Mouse (Mus musculus) MEL (cell line): ENCODE data around the gene Gtf2a1. TPM values are rescaled to one million over a fixed set of nuclear protein-coding genes. Genes with fewer than 3 reads are reported as not detected.

ENCODE experiments used
- DNase-seq: peaks from one replicate; pipeline ENCODE4 v3.0.0; 2011; ENCODE audit warnings: low read depth, low spot score
- H3K27ac ChIP-seq: 2 replicates; pipeline ENCODE4 v1.5.1; 2012; ENCODE audit warnings: low read depth, mild to moderate bottlenecking, control low read depth, low read length, moderate library complexity; ENCODE audit not compliant: control insufficient read depth
- H3K27me3 ChIP-seq, 2 experiments: fragments of 150-350 bp in 1 of 2; sonication (generic) in 1 of 2; 2 replicates each; pipeline ENCODE4 v1.6.1; 2012; ENCODE audit warnings: low read length in 2 of 2, mild to moderate bottlenecking in 2 of 2, improper control_type of control experiment in 1 of 2, moderate library complexity in 1 of 2; ENCODE audit not compliant: insufficient read depth in 2 of 2, control insufficient read depth in 1 of 2
- H3K36me3 ChIP-seq, 2 experiments: 2 replicates each; pipeline ENCODE4 v1.6.1; 2012 to 2014; ENCODE audit warnings: low read length in 2 of 2, improper control_type of control experiment in 1 of 2, inconsistent platforms in 1 of 2, mild to moderate bottlenecking in 1 of 2; ENCODE audit not compliant: insufficient read depth in 2 of 2, control insufficient read depth in 1 of 2
- H3K4me1 ChIP-seq, 2 experiments: fragments of 150-350 bp in 1 of 2; sonication (generic) in 1 of 2; 2 replicates each; pipeline ENCODE4 v1.6.1; 2012; ENCODE audit warnings: low read length in 2 of 2, improper control_type of control experiment in 1 of 2, mild to moderate bottlenecking in 1 of 2; ENCODE audit not compliant: insufficient read depth in 2 of 2, control insufficient read depth in 1 of 2
- H3K4me3 ChIP-seq, 2 experiments: fragments of 150-350 bp in 1 of 2; sonication (generic) in 1 of 2; 2 replicates each; pipeline ENCODE4 v1.5.1; 2012; ENCODE audit warnings: low read depth in 2 of 2, low read length in 2 of 2, mild to moderate bottlenecking in 2 of 2, moderate library complexity in 2 of 2, control low read depth in 1 of 2, improper control_type of control experiment in 1 of 2; ENCODE audit not compliant: control insufficient read depth in 1 of 2, insufficient read depth in 1 of 2
- H3K79me2 ChIP-seq: 2 replicates; pipeline ENCODE4 v1.6.1; 2012; ENCODE audit warnings: mild to moderate bottlenecking, low read length, moderate library complexity; ENCODE audit not compliant: control insufficient read depth, poor library complexity, insufficient read depth
- H3K9ac ChIP-seq: 2 replicates; pipeline ENCODE4 v1.6.1; 2012; ENCODE audit warnings: low read depth, mild to moderate bottlenecking, control low read depth, low read length, moderate library complexity; ENCODE audit not compliant: control insufficient read depth, poor library complexity, severe bottlenecking
- H3K9me3 ChIP-seq: fragments of 150-350 bp; sonication (generic); replicated peaks from 2 replicates; pipeline ENCODE4 v1.6.1; 2012; ENCODE audit warnings: mild to moderate bottlenecking, low read length, improper control_type of control experiment, moderate library complexity; ENCODE audit not compliant: insufficient read depth
- BHLHE40 ChIP-seq: IDR thresholded peaks from 2 replicates; pipeline ENCODE4 v1.6.1; 2012; ENCODE audit warnings: low read depth, mild to moderate bottlenecking, inconsistent platforms, low read length, improper control_type of control experiment, borderline replicate concordance
- CHD1 ChIP-seq: IDR thresholded peaks from 2 replicates; pipeline ENCODE4 v1.6.1; 2012; ENCODE audit warnings: low read depth, mild to moderate bottlenecking, inconsistent platforms, low read length, improper control_type of control experiment
- CHD2 ChIP-seq: IDR thresholded peaks from 2 replicates; pipeline ENCODE4 v1.6.1; 2011; ENCODE audit warnings: low read length, improper control_type of control experiment
- CTCF ChIP-seq, 3 experiments: IDR thresholded peaks in 2 of 3; conservative IDR thresholded peaks in 1 of 3; 2 replicates each; pipeline ENCODE4 v1.5.1; 2011 to 2012; ENCODE audit warnings: low read length in 3 of 3, low read depth in 2 of 3, mild to moderate bottlenecking in 2 of 3, improper control_type of control experiment in 1 of 3, inconsistent platforms in 1 of 3, mixed read lengths in 1 of 3, moderate library complexity in 1 of 3; ENCODE audit not compliant: control insufficient read depth in 1 of 3, insufficient read depth in 1 of 3, poor library complexity in 1 of 3, severe bottlenecking in 1 of 3
- ETS1 ChIP-seq: IDR thresholded peaks from 2 replicates; pipeline ENCODE4 v1.6.1; 2012; ENCODE audit warnings: low read depth, mild to moderate bottlenecking, inconsistent platforms, low read length, improper control_type of control experiment, moderate library complexity
- GATA1 ChIP-seq: IDR thresholded peaks from 2 replicates; pipeline ENCODE4 v1.6.1; 2011; ENCODE audit warnings: low read depth, low read length, improper control_type of control experiment
- JUND ChIP-seq: IDR thresholded peaks from 2 replicates; pipeline ENCODE4 v1.6.1; 2011; ENCODE audit warnings: low read depth, mild to moderate bottlenecking, improper control_type of control experiment, low read length
- MAX ChIP-seq: IDR thresholded peaks from 2 replicates; pipeline ENCODE4 v1.6.1; 2011; ENCODE audit warnings: low read length, improper control_type of control experiment
- MAZ ChIP-seq: IDR thresholded peaks from 2 replicates; pipeline ENCODE4 v1.6.1; 2012; ENCODE audit warnings: low read depth, mild to moderate bottlenecking, inconsistent platforms, low read length, improper control_type of control experiment
- MXI1 ChIP-seq: IDR thresholded peaks from 2 replicates; pipeline ENCODE4 v1.6.1; 2011; ENCODE audit warnings: mild to moderate bottlenecking, low read depth, low read length, improper control_type of control experiment
- MYC ChIP-seq: IDR thresholded peaks from 2 replicates; pipeline ENCODE4 v1.6.1; 2011; ENCODE audit warnings: low read depth, mild to moderate bottlenecking, low read length, improper control_type of control experiment, moderate library complexity
- NRF1 ChIP-seq: IDR thresholded peaks from 2 replicates; pipeline ENCODE4 v1.6.1; 2014; ENCODE audit warnings: low read depth, mild to moderate bottlenecking, inconsistent platforms, low read length, improper control_type of control experiment, moderate library complexity; ENCODE audit not compliant: poor library complexity, insufficient read depth, severe bottlenecking
- POLR2A ChIP-seq, 2 experiments: IDR thresholded peaks; 2 replicates each; pipeline ENCODE4 v1.6.1; 2011 to 2012; ENCODE audit warnings: low read length in 2 of 2, mild to moderate bottlenecking in 2 of 2, control low read depth in 1 of 2, improper control_type of control experiment in 1 of 2, low read depth in 1 of 2, moderate library complexity in 1 of 2; ENCODE audit not compliant: control insufficient read depth in 1 of 2, insufficient read depth in 1 of 2, poor library complexity in 1 of 2
- POLR2AphosphoS2 ChIP-seq: IDR thresholded peaks from 2 replicates; pipeline ENCODE4 v1.6.1; 2011; ENCODE audit warnings: low read length, improper control_type of control experiment
- RCOR1 ChIP-seq: IDR thresholded peaks from 2 replicates; pipeline ENCODE4 v1.6.1; 2012; ENCODE audit warnings: low read depth, mild to moderate bottlenecking, inconsistent platforms, low read length, improper control_type of control experiment
- SIN3A ChIP-seq: IDR thresholded peaks from 2 replicates; pipeline ENCODE4 v1.6.1; 2012; ENCODE audit warnings: low read length, improper control_type of control experiment, inconsistent platforms
- UBTF ChIP-seq: IDR thresholded peaks from 2 replicates; pipeline ENCODE4 v1.6.1; 2012; ENCODE audit warnings: low read depth, mild to moderate bottlenecking, inconsistent platforms, low read length, improper control_type of control experiment, moderate library complexity, borderline replicate concordance; ENCODE audit not compliant: insufficient read depth
- USF1 ChIP-seq: IDR thresholded peaks from 2 replicates; pipeline ENCODE4 v1.6.1; 2014; ENCODE audit warnings: low read depth, mild to moderate bottlenecking, inconsistent platforms, low read length, improper control_type of control experiment, moderate library complexity
- ZMIZ1 ChIP-seq: IDR thresholded peaks from 2 replicates; pipeline ENCODE4 v1.6.1; 2012; ENCODE audit warnings: low read depth, mild to moderate bottlenecking, inconsistent platforms, low read length, improper control_type of control experiment, moderate library complexity
- ZNF384 ChIP-seq: IDR thresholded peaks from 2 replicates; pipeline ENCODE4 v1.6.1; 2012; ENCODE audit warnings: low read depth, mild to moderate bottlenecking, inconsistent platforms, low read length, improper control_type of control experiment
- polyA plus RNA-seq, 2 experiments: library from polyadenylated mRNA; stranded (reverse) in 1 of 2; unstranded in 1 of 2; fragments of >175 nt in 1 of 2; fragments of >200 nt in 1 of 2; gene quantifications; 2 replicates each; pipeline versions ENCODE4 v1.2.1 to v1.2.4; 2012; ENCODE audit warnings: low replicate concordance in 2 of 2, low read depth in 1 of 2; ENCODE audit not compliant: insufficient read length in 2 of 2, insufficient read depth in 1 of 2, missing spikeins in 1 of 2
- total RNA-seq: library from RNA; depleted of rRNA; stranded (reverse); fragments of 300-350 nt; gene quantifications from 2 replicates; pipeline ENCODE4 v1.2.3, GENCODE M21; 2012

Gtf2a1 gene
- total and polyA plus RNA-seq, 3 experiments = 14.3 to 15.3 TPM; not detected in 1

- no peaks in the 10 kb centered on the region for H3K79me2 ChIP-seq
- no peak overlapping the region for H3K9ac ChIP-seq
- H3K9me3 ChIP-seq = no peaks in the 10 kb centered on the region
- H3K27me3 ChIP-seq = no peaks in the 10 kb centered on the region
- DNase-seq = no peak
- no peaks in the 10 kb centered on the region for H3K36me3 ChIP-seq
- H3K4me3 ChIP-seq = no peak overlapping the region
- TF ChIP-seq ZMIZ1 (no peak), USF1 (peak; percentile 46; the same call in 1 of the 2 replicates)
- no peak overlapping the region for H3K27ac ChIP-seq
- no peaks in the 10 kb centered on the region for H3K4me1 ChIP-seq
Observed at GRCm38 (mm10) chr12:91604600-91604999, 14.3 kb upstream of the Gtf2a1 start.

GRCm38 (mm10) chr12:91592128-91592527 lies 1.8 kb upstream of the Gtf2a1 start:
- Histone ChIP-seq H3K9me3 (no peaks in the 10 kb centered on the region), H3K79me2 (peaks cover 19% of the 10 kb centered on the region), H3K4me3 (no peak overlapping the region), H3K27ac (no peak overlapping the region), H3K36me3 (peaks cover 0 to 13% of the 10 kb centered on the region in 2 experiments; a peak in 2 of 4 replicates), H3K9ac (no peak overlapping the region), H3K27me3 (no peaks in the 10 kb centered on the region; a peak in 1 of 4 replicates), H3K4me1 (peaks cover 0 to 9% of the 10 kb centered on the region in 2 experiments)
- TF ChIP-seq USF1 = peak; percentile 70
- TF ChIP-seq JUND = no peak
- TF ChIP-seq UBTF = no peak
- TF ChIP-seq MAX = peak; percentile 30; the same call in 1 of the 2 replicates
- no peak for TF ChIP-seq SIN3A
- TF ChIP-seq CHD1 = no peak
- 0 out of 2 replicates have a peak, but pooled peaks have one; percentile 30 for TF ChIP-seq MYC
- TF ChIP-seq BHLHE40 = peak; percentile 26; the same call in 1 of the 2 replicates
- 0 out of 2 replicates have a peak, but pooled peaks have one; percentile 29 for TF ChIP-seq MXI1
- TF ChIP-seq ZNF384 = 0 out of 2 replicates have a peak, but pooled peaks have one; percentile 19
- DNase-seq = peak; percentile 54

- peaks cover 3 to 20% of the 10 kb centered on the region in 2 experiments; a peak in 3 of 4 replicates for H3K36me3 ChIP-seq
- peak overlapping the region in 1 of 2 experiments; percentile 63; a peak in 1 of 4 replicates for H3K4me3 ChIP-seq
- peaks cover 5 to 12% of the 10 kb centered on the region in 2 experiments for H3K4me1 ChIP-seq
- H3K9me3 ChIP-seq = no peaks in the 10 kb centered on the region
- TF ChIP-seq MAZ (no peak), UBTF (no peak), CHD2 (no peak), ETS1 (no peak), RCOR1 (no peak), ZMIZ1 (no peak), CTCF (IDR thresholded peaks at IDR 0.05 in 2 of 3, conservative IDR thresholded peaks at IDR 0.05 in 1 of 3; ENCODE audit: control insufficient read depth in 1 of 3, insufficient read depth in 1 of 3, low read depth in 2 of 3, low read length in 3 of 3, poor library complexity in 1 of 3, severe bottlenecking in 1 of 3) (no peak), NRF1 (no peak), POLR2A (IDR thresholded peaks at IDR 0.05; ENCODE audit: control insufficient read depth in 1 of 2, insufficient read depth in 1 of 2, low read depth in 1 of 2, low read length in 2 of 2, poor library complexity in 1 of 2) (no peak), POLR2AphosphoS2 (no peak), GATA1 (no peak), SIN3A (no peak)
- TF ChIP-seq, all 39 proteins: peak for 0
- no peak for DNase-seq
- Histone ChIP-seq H3K27me3 (no peaks in the 10 kb centered on the region; a peak in 1 of 4 replicates), H3K79me2 (peaks cover 23% of the 10 kb centered on the region), H3K9ac (peak overlapping the region; percentile 100), H3K27ac (peak overlapping the region; percentile 100)
Observed at GRCm38 (mm10) chr12:91591191-91591590, 904 bp upstream of the Gtf2a1 start.
